In genomic region chr12:79613061-79613788, GRCm38 (mm10) we compare ENCODE assay signal across 8 mouse cellular contexts.
DNase-seq lines count a peak whose midpoint lies in the region; ATAC-seq lines count a peak whose summit lies in the region.

No protein-coding gene starts in this region.

- H3K4me3 ChIP-seq in embryonic facial prominence, embryonic 11.5 days (ENCODE audit: low read depth, low read length): no peak overlapping the region
- no peak overlapping the region for H3K4me3 ChIP-seq in hindbrain, embryonic 15.5 days
- H3K4me3 ChIP-seq in liver, embryonic 16.5 days (ENCODE audit: low read depth, low read length): no peak overlapping the region

- intact Hi-C loops in gastrocnemius, postnatal 36 days (cut with DNase I): loop anchor here (2.0 to 5.0 kb wide), 3 partner anchors 274 to 520 kb away; partner anchors contain the start of gene Zfp36l1

- no peak overlapping the region for H3K9ac ChIP-seq in embryonic facial prominence, embryonic 11.5 days (replicated peaks; ENCODE audit: low read length)
- H3K9ac ChIP-seq in hindbrain, embryonic 15.5 days: no peak overlapping the region
- H3K9ac ChIP-seq in liver, embryonic 16.5 days (ENCODE audit: low read depth, low read length): peak overlapping the region; percentile 32

- H3K4me2 ChIP-seq in embryonic facial prominence, embryonic 11.5 days (ENCODE audit: low read depth, low read length): no peak overlapping the region
- no peak overlapping the region for H3K4me2 ChIP-seq in hindbrain, embryonic 15.5 days
- H3K4me2 ChIP-seq in liver, embryonic 16.5 days (ENCODE audit: low read depth, low read length): no peak overlapping the region

- peak overlapping the region; percentile 10; the same call in 1 of the 2 replicates for H3K27ac ChIP-seq in embryonic facial prominence, embryonic 11.5 days (replicated peaks; ENCODE audit: low read depth, low read length)
- peak overlapping the region; percentile 75 for H3K27ac ChIP-seq in hindbrain, embryonic 15.5 days (replicated peaks)
- H3K27ac ChIP-seq in liver, embryonic 16.5 days (ENCODE audit: low read length): peak overlapping the region; percentile 94

- 93% methylated on average over 8 of the region's 8 CpGs for WGBS in embryonic facial prominence, embryonic 11.5 days
- WGBS in hindbrain, embryonic 15.5 days: 74% methylated on average over 8 of the region's 8 CpGs
- 77% methylated on average over 8 of the region's 8 CpGs for WGBS in liver, embryonic 16.5 days (ENCODE audit: insufficient replicate concordance)

- peak; percentile 19; the same call in 1 of the 2 replicates for ATAC-seq in embryonic facial prominence, embryonic 11.5 days (replicated peaks; ENCODE audit: insufficient number of reproducible peaks, low FRiP score, low TSS enrichment, low read depth)
- ATAC-seq in hindbrain, embryonic 15.5 days (ENCODE audit: low FRiP score, low read depth): peak; percentile 84
- ATAC-seq in liver, embryonic 16.5 days (ENCODE audit: low read depth): no peak
- ATAC-seq in frontal cortex, adult (ENCODE audit: low TSS enrichment): no peak; the same call in 1 of the 2 replicates

- no peaks in the 10 kb centered on the region for H3K36me3 ChIP-seq in embryonic facial prominence, embryonic 11.5 days (replicated peaks; ENCODE audit: control insufficient read depth, insufficient read depth, low read depth, low read length)
- no peaks in the 10 kb centered on the region for H3K36me3 ChIP-seq in hindbrain, embryonic 15.5 days
- no peaks in the 10 kb centered on the region for H3K36me3 ChIP-seq in liver, embryonic 16.5 days (ENCODE audit: control insufficient read depth, insufficient read depth)

- H3K27me3 ChIP-seq in embryonic facial prominence, embryonic 11.5 days (ENCODE audit: control insufficient read depth, insufficient read depth, low read length): no peaks in the 10 kb centered on the region
- H3K27me3 ChIP-seq in hindbrain, embryonic 15.5 days: peaks cover 2% of the 10 kb centered on the region; the same call in 1 of the 2 replicates
- no peaks in the 10 kb centered on the region for H3K27me3 ChIP-seq in liver, embryonic 16.5 days (ENCODE audit: control insufficient read depth, insufficient read depth, low read depth, low read length)

- H3K4me1 ChIP-seq in embryonic facial prominence, embryonic 11.5 days (ENCODE audit: control insufficient read depth, insufficient read depth, low read length): no peaks in the 10 kb centered on the region
- H3K4me1 ChIP-seq in hindbrain, embryonic 15.5 days (replicated peaks): peaks cover 13% of the 10 kb centered on the region; the same call in 1 of the 2 replicates
- H3K4me1 ChIP-seq in liver, embryonic 16.5 days (ENCODE audit: control insufficient read depth, low read depth, low read length): peaks cover 35% of the 10 kb centered on the region

- H3K9me3 ChIP-seq in embryonic facial prominence, embryonic 11.5 days (replicated peaks; ENCODE audit: control insufficient read depth, low read length): no peaks in the 10 kb centered on the region
- H3K9me3 ChIP-seq in hindbrain, embryonic 15.5 days: no peaks in the 10 kb centered on the region
- no peaks in the 10 kb centered on the region for H3K9me3 ChIP-seq in liver, embryonic 16.5 days (replicated peaks; ENCODE audit: control insufficient read depth, low read length)

- DNase-seq in gastrocnemius, postnatal 10 days: peak; percentile 38
- DNase-seq in gastrocnemius, postnatal 36 days: no peak
- peak; percentile 26 for DNase-seq in 416B (ENCODE audit: low read depth)
- DNase-seq in embryonic facial prominence, embryonic 11.5 days (ENCODE audit: low spot score): no peak
- DNase-seq in left cerebral cortex, adult 9 months (ENCODE audit: low spot score in 2 of 2): no peak

Comparison
In these comparisons a context has a peak if more than half of its experiments do, and no peak if none do; other contexts are left out.
1. DNase-seq: peak in gastrocnemius, postnatal 10 days (single experiment) and 416B (single experiment); none in gastrocnemius, postnatal 36 days (0 of 2), embryonic facial prominence, embryonic 11.5 days (single experiment) and left cerebral cortex, adult 9 months (0 of 2).
2. ATAC-seq: peak in embryonic facial prominence, embryonic 11.5 days (single experiment) and hindbrain, embryonic 15.5 days (single experiment); none in liver, embryonic 16.5 days (single experiment) and frontal cortex, adult (single experiment).
3. H3K27ac ChIP-seq: peak in every context shown above with its lines; median percentile 94 in liver, embryonic 16.5 days; 75 in hindbrain, embryonic 15.5 days; 10 in embryonic facial prominence, embryonic 11.5 days.